Mouse (Mus musculus) intestine, postnatal 0 days (tissue): ENCODE data around the gene Slc9a5. TPM values are rescaled to one million over a fixed set of nuclear protein-coding genes. Genes with fewer than 3 reads are reported as not detected.
A peak's percentile ranks its signal among the peaks of the same experiment; 100 is the strongest.

Experiments
- ATAC-seq: fragments of 200-750 bp; cut with Nextera tagmentation; 2 replicates; pipeline ENCODE4 v1.8.0; 2017; ENCODE audit warnings: mild to moderate bottlenecking, moderate TSS enrichment, moderate library complexity
- H3K27ac ChIP-seq: fragments of 300-500 bp; sonication (generic); 2 replicates; pipeline ENCODE4 v1.5.1; 2014; ENCODE audit warnings: mild to moderate bottlenecking, low read depth, low read length, moderate library complexity
- H3K27me3 ChIP-seq: fragments of 300-500 bp; sonication (generic); replicated peaks from 2 replicates; pipeline ENCODE4 v1.6.1; 2014; ENCODE audit warnings: low read length, mixed read lengths; ENCODE audit not compliant: control insufficient read depth, insufficient read depth
- H3K36me3 ChIP-seq: fragments of 300-500 bp; sonication (generic); 2 replicates; pipeline ENCODE4 v1.6.1; 2014; ENCODE audit warnings: mild to moderate bottlenecking, moderate library complexity; ENCODE audit not compliant: control insufficient read depth, insufficient read depth
- H3K4me1 ChIP-seq: fragments of 300-500 bp; sonication (generic); replicated peaks from 2 replicates; pipeline ENCODE4 v1.6.1; 2014; ENCODE audit warnings: antibody characterized with exemption, low read length, mixed read lengths; ENCODE audit not compliant: control insufficient read depth, insufficient read depth
- H3K4me2 ChIP-seq: fragments of 300-500 bp; sonication (generic); replicated peaks from 2 replicates; pipeline ENCODE4 v1.6.1; 2014; ENCODE audit warnings: low read depth, mild to moderate bottlenecking, moderate library complexity
- H3K4me3 ChIP-seq: fragments of 300-500 bp; sonication (generic); 2 replicates; pipeline ENCODE4 v1.5.1; 2014; ENCODE audit warnings: low read depth, low read length
- H3K9ac ChIP-seq: fragments of 300-500 bp; sonication (generic); 2 replicates; pipeline ENCODE4 v1.6.1; 2014; ENCODE audit warnings: mild to moderate bottlenecking, low read depth, low read length
- H3K9me3 ChIP-seq: fragments of 300-500 bp; sonication (generic); 2 replicates; pipeline ENCODE4 v1.6.1; 2016; ENCODE audit warnings: mixed run types; ENCODE audit not compliant: control insufficient read depth
- CTCF ChIP-seq: sonication (generic); IDR thresholded peaks from 2 replicates; pipeline ENCODE4 v1.5.1; 2016; ENCODE audit warnings: low read depth, mild to moderate bottlenecking, control low read depth, antibody characterized with exemption, moderate library complexity
- whole genome bisulfite sequencing: fragments of 180-500 bp; shearing (Covaris S2); extraction: QIAGEN DNeasy Blood & Tissue Kit; methylation state at CpG from one replicate; pipeline ENCODE4 v1.1.7; 2014; 5-methylcytosine and 5-hydroxymethylcytosine counted together
- polyA plus RNA-seq: library from polyadenylated mRNA; unstranded; fragments of >200 nt; fragmentation: Nextera tagmentation; extraction: Ambion mirVana; gene quantifications from 2 replicates; pipeline ENCODE4 v1.2.1, GENCODE M21; 2015

Gene Slc9a5
- polyA plus RNA-seq, 1 experiment from 2014 or later = 0.40 TPM

- H3K27ac ChIP-seq = peak within 1 kb of the TSS; percentile 91
- peak within 1 kb of the TSS; percentile 65 for H3K9ac ChIP-seq
- peaks cover 4% of the 10 kb centered on the region; the same call in 1 of the 2 replicates for H3K4me1 ChIP-seq
- WGBS = 3% methylated on average over 29 of the region's 30 CpGs
- no peaks in the 10 kb centered on the region for H3K27me3 ChIP-seq
- no peaks in the 10 kb centered on the region for H3K9me3 ChIP-seq
- TF ChIP-seq CTCF = peak; percentile 32
- H3K4me2 ChIP-seq = peak within 1 kb of the TSS; percentile 82
- H3K36me3 ChIP-seq = peaks cover 65% of the 10 kb centered on the region
- peak; percentile 96 for ATAC-seq
- H3K4me3 ChIP-seq = peak within 1 kb of the TSS; percentile 46
Observed at GRCm38 (mm10) chr8:105305211-105306145, 43.2 kb upstream of the Slc9a5 start, which contains the start of gene Elmo3. Gene Elmo3, plus strand, starts transcription at chr8:105305601.

DNA sequence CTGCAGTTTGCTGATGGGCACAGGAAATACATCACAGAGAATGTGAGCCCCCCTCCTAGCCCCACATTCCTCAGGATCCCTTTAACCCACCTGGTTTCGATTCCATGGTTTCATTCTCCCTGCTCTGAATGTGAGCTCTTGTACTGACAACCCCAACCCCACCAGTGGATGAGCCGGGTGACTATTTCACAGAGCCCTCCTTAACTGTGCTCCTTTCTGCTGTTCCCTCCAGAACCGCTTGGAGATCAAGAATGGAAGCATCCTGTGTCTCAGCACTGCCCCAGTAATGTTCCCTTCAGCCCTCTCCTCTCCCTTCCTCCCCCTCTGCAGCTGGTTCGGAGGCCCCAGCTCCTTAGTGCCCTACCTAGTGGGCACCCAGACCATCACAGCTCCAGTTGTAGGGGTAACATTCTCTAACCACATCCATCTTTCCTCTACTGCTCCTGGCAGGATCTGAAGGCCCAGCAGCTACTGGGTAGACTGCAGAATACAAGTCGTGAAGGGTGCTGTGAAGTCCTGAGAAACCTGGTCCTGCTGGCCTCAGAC, 42.4 kb upstream of the Slc9a5 start:
- ATAC-seq = no peak
- Histone ChIP-seq H3K27ac (peak overlapping the region; percentile 91; the same call in 1 of the 2 replicates), H3K4me2 (peak overlapping the region; percentile 82), H3K9me3 (no peaks in the 10 kb centered on the region), H3K4me3 (peak overlapping the region; percentile 46), H3K27me3 (no peaks in the 10 kb centered on the region), H3K36me3 (peaks cover 62% of the 10 kb centered on the region), H3K4me1 (peaks cover 4% of the 10 kb centered on the region; the same call in 1 of the 2 replicates), H3K9ac (peak overlapping the region; percentile 65)
- WGBS = 22% methylated on average over 5 of the region's 5 CpGs
- TF ChIP-seq CTCF = peak; percentile 26

GRCm38 (mm10) chr8:105307670-105308069, 41.0 kb upstream of the Slc9a5 start:
- Histone ChIP-seq H3K4me1 (peaks cover 4% of the 10 kb centered on the region; the same call in 1 of the 2 replicates), H3K36me3 (peaks cover 58% of the 10 kb centered on the region), H3K9ac (no peak overlapping the region), H3K27ac (no peak overlapping the region), H3K4me2 (no peak overlapping the region), H3K27me3 (no peaks in the 10 kb centered on the region), H3K9me3 (no peaks in the 10 kb centered on the region), H3K4me3 (no peak overlapping the region)
- TF ChIP-seq CTCF = no peak
- 94% methylated on average over 13 of the region's 13 CpGs for WGBS
- ATAC-seq = no peak

DNA sequence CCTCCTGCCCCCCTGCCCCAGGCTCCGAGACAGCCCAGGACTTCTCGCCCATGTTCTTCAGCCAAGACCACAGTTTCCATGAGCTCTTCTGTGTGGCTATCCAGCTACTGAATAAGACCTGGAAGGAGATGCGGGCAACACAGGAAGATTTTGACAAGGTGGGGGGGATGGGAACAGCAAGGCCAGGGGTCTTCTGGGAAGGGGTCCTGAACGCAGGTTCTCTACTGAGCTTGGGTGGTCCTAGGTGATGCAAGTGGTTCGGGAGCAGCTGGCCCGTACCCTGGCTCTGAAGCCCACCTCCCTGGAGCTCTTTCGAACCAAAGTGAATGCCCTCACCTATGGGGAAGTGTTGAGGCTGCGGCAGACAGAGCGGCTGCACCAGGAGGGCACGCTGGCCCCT, 40.2 kb upstream of the Slc9a5 start:
- H3K4me3 ChIP-seq = no peak overlapping the region
- no peak for TF ChIP-seq CTCF
- no peak overlapping the region for H3K9ac ChIP-seq
- no peak for ATAC-seq
- H3K36me3 ChIP-seq = peaks cover 62% of the 10 kb centered on the region
- no peak overlapping the region for H3K27ac ChIP-seq
- H3K4me1 ChIP-seq = peaks cover 4% of the 10 kb centered on the region; the same call in 1 of the 2 replicates
- H3K27me3 ChIP-seq = no peaks in the 10 kb centered on the region
- H3K9me3 ChIP-seq = no peaks in the 10 kb centered on the region
- no peak overlapping the region for H3K4me2 ChIP-seq
- 92% methylated on average over 10 of the region's 10 CpGs for WGBS

- WGBS = 84% methylated on average over 15 of the region's 15 CpGs
- no peak overlapping the region for H3K9ac ChIP-seq
- H3K36me3 ChIP-seq = peaks cover 65% of the 10 kb centered on the region
- H3K4me1 ChIP-seq = peaks cover 4% of the 10 kb centered on the region; the same call in 1 of the 2 replicates
- no peak overlapping the region for H3K4me2 ChIP-seq
- no peak overlapping the region for H3K4me3 ChIP-seq
- no peak for TF ChIP-seq CTCF
- no peaks in the 10 kb centered on the region for H3K27me3 ChIP-seq
- ATAC-seq = no peak
- no peak overlapping the region for H3K27ac ChIP-seq
- no peaks in the 10 kb centered on the region for H3K9me3 ChIP-seq
Observed at GRCm38 (mm10) chr8:105309142-105309847, 39.3 kb upstream of the Slc9a5 start.

- no peak for TF ChIP-seq CTCF
- no peak for ATAC-seq
- Histone ChIP-seq H3K27me3 (no peaks in the 10 kb centered on the region), H3K4me3 (no peak overlapping the region), H3K36me3 (peaks cover 70% of the 10 kb centered on the region), H3K27ac (no peak overlapping the region), H3K9ac (no peak overlapping the region), H3K4me2 (no peak overlapping the region), H3K9me3 (no peaks in the 10 kb centered on the region), H3K4me1 (peaks cover 2% of the 10 kb centered on the region; the same call in 1 of the 2 replicates)
- WGBS = 84% methylated on average over 8 of the region's 8 CpGs
Observed at GRCm38 (mm10) chr8:105310118-105310517, 38.5 kb upstream of the Slc9a5 start.
